Mouse (Mus musculus): ENCODE measurements around the gene Ddr2. TPM values are rescaled to one million over a fixed set of nuclear protein-coding genes. Genes with fewer than 3 reads are reported as not detected.

Ddr2 gene
- polyA plus RNA-seq, 1 experiment from 2014 or later: 7.9 TPM

DNA sequence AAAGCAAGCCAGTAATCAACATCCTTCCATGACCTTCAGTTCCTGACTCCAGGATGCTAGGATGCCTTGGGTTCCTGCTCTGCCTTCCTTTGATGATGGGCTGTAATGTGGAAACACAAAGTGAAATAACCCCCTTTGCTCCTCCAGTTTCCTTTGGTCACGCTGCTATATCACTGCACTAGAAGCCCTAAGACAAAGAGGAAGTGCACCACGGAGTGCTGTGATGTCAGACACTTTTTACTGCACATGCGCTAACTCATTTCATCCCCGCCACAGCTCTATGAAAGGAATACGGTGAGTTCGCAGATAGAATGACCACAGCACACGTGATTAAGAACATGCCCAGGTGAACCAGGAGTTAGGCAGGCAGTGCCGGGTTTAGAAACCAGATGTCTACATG, 36.8 kb downstream of the Ddr2 start:
- H3K27me3 ChIP-seq (ENCODE audit: control insufficient read depth, insufficient read depth, low read depth, low read length): no peaks in the 10 kb centered on the region
- ATAC-seq: no peak
- no peaks in the 10 kb centered on the region for H3K36me3 ChIP-seq (ENCODE audit: control insufficient read depth, insufficient read depth, low read length)
- H3K9me3 ChIP-seq (replicated peaks; ENCODE audit: control insufficient read depth, low read length, poor library complexity, severe bottlenecking): no peaks in the 10 kb centered on the region
- WGBS: 86% methylated on average over 8 of the region's 8 CpGs
- H3K4me3 ChIP-seq (ENCODE audit: low read depth, low read length): no peak overlapping the region
- no peak overlapping the region for H3K9ac ChIP-seq (ENCODE audit: low read depth, low read length)
- H3K4me2 ChIP-seq (ENCODE audit: low read length): no peak overlapping the region
- no peaks in the 10 kb centered on the region for H3K4me1 ChIP-seq (ENCODE audit: control insufficient read depth, insufficient read depth, low read length)
- no peak overlapping the region for H3K27ac ChIP-seq (ENCODE audit: low read length)

DNA sequence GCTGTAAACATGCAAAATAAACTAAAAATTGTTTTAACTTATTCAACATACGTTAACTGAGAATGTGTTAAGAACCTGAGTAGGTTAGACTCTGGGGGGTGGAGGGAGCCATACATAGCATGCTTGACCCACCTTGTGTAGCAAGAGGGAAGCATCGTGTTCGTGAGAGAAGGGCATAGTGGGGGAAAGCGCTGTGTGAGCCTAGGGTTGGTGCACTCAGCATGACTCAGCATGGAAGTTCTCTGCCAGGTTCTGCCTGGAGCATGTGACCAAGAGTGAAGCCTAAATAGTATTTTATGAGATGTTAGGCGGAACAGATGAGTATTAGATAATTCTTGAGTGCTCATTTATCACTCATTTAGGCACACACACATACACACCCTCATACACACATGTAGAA, 41.4 kb downstream of the Ddr2 start:
- 91% methylated on average over 5 of the region's 5 CpGs for WGBS
- H3K27me3 ChIP-seq (ENCODE audit: control insufficient read depth, insufficient read depth, low read depth, low read length): no peaks in the 10 kb centered on the region
- no peak overlapping the region for H3K4me2 ChIP-seq (ENCODE audit: low read length)
- H3K9me3 ChIP-seq (replicated peaks; ENCODE audit: control insufficient read depth, low read length, poor library complexity, severe bottlenecking): no peaks in the 10 kb centered on the region
- H3K4me1 ChIP-seq (ENCODE audit: control insufficient read depth, insufficient read depth, low read length): no peaks in the 10 kb centered on the region
- H3K9ac ChIP-seq (ENCODE audit: low read depth, low read length): no peak overlapping the region
- H3K4me3 ChIP-seq (ENCODE audit: low read depth, low read length): no peak overlapping the region
- H3K36me3 ChIP-seq (ENCODE audit: control insufficient read depth, insufficient read depth, low read length): no peaks in the 10 kb centered on the region
- no peak for ATAC-seq
- H3K27ac ChIP-seq (ENCODE audit: low read length): no peak overlapping the region

- Histone ChIP-seq H3K36me3 (ENCODE audit: control insufficient read depth, insufficient read depth, low read length) (no peaks in the 10 kb centered on the region), H3K4me2 (ENCODE audit: low read length) (no peak overlapping the region), H3K27ac (ENCODE audit: low read length) (no peak overlapping the region), H3K9ac (ENCODE audit: low read depth, low read length) (no peak overlapping the region), H3K4me3 (ENCODE audit: low read depth, low read length) (no peak overlapping the region), H3K9me3 (replicated peaks; ENCODE audit: control insufficient read depth, low read length, poor library complexity, severe bottlenecking) (no peaks in the 10 kb centered on the region), H3K27me3 (ENCODE audit: control insufficient read depth, insufficient read depth, low read depth, low read length) (no peaks in the 10 kb centered on the region), H3K4me1 (ENCODE audit: control insufficient read depth, insufficient read depth, low read length) (no peaks in the 10 kb centered on the region)
- no peak for ATAC-seq
- 72% methylated on average over 2 of the region's 2 CpGs for WGBS
Observed at GRCm38 (mm10) chr1:170065931-170066330, 44.6 kb downstream of the Ddr2 start.

GRCm38 (mm10) chr1:170065009-170065408, 45.6 kb downstream of the Ddr2 start:
- H3K27ac ChIP-seq (ENCODE audit: low read length): no peak overlapping the region
- WGBS: 90% methylated on average over 8 of the region's 8 CpGs
- H3K9ac ChIP-seq (ENCODE audit: low read depth, low read length): no peak overlapping the region
- H3K9me3 ChIP-seq (replicated peaks; ENCODE audit: control insufficient read depth, low read length, poor library complexity, severe bottlenecking): no peaks in the 10 kb centered on the region
- no peak overlapping the region for H3K4me3 ChIP-seq (ENCODE audit: low read depth, low read length)
- no peak overlapping the region for H3K4me2 ChIP-seq (ENCODE audit: low read length)
- no peaks in the 10 kb centered on the region for H3K4me1 ChIP-seq (ENCODE audit: control insufficient read depth, insufficient read depth, low read length)
- no peaks in the 10 kb centered on the region for H3K36me3 ChIP-seq (ENCODE audit: control insufficient read depth, insufficient read depth, low read length)
- H3K27me3 ChIP-seq (ENCODE audit: control insufficient read depth, insufficient read depth, low read depth, low read length): no peaks in the 10 kb centered on the region
- no peak for ATAC-seq

- Histone ChIP-seq H3K27me3 (ENCODE audit: control insufficient read depth, insufficient read depth, low read depth, low read length) (no peaks in the 10 kb centered on the region), H3K27ac (ENCODE audit: low read length) (no peak overlapping the region), H3K4me3 (ENCODE audit: low read depth, low read length) (no peak overlapping the region), H3K9ac (ENCODE audit: low read depth, low read length) (no peak overlapping the region), H3K4me2 (ENCODE audit: low read length) (no peak overlapping the region), H3K9me3 (replicated peaks; ENCODE audit: control insufficient read depth, low read length, poor library complexity, severe bottlenecking) (no peaks in the 10 kb centered on the region), H3K36me3 (ENCODE audit: control insufficient read depth, insufficient read depth, low read length) (no peaks in the 10 kb centered on the region), H3K4me1 (ENCODE audit: control insufficient read depth, insufficient read depth, low read length) (no peaks in the 10 kb centered on the region)
- ATAC-seq: no peak
- WGBS: 66% methylated on average over 9 of the region's 9 CpGs
Observed at GRCm38 (mm10) chr1:170064083-170064494, 46.5 kb downstream of the Ddr2 start.

- ATAC-seq: no peak
- Histone ChIP-seq H3K27me3 (ENCODE audit: control insufficient read depth, insufficient read depth, low read depth, low read length) (no peaks in the 10 kb centered on the region), H3K4me3 (ENCODE audit: low read depth, low read length) (no peak overlapping the region), H3K9me3 (replicated peaks; ENCODE audit: control insufficient read depth, low read length, poor library complexity, severe bottlenecking) (no peaks in the 10 kb centered on the region), H3K36me3 (ENCODE audit: control insufficient read depth, insufficient read depth, low read length) (no peaks in the 10 kb centered on the region), H3K4me2 (ENCODE audit: low read length) (no peak overlapping the region), H3K4me1 (ENCODE audit: control insufficient read depth, insufficient read depth, low read length) (no peaks in the 10 kb centered on the region), H3K9ac (ENCODE audit: low read depth, low read length) (no peak overlapping the region), H3K27ac (ENCODE audit: low read length) (no peak overlapping the region)
- WGBS: 92% methylated on average over 3 of the region's 3 CpGs
Observed at GRCm38 (mm10) chr1:170060214-170060613, 50.3 kb downstream of the Ddr2 start.

GRCm38 (mm10) chr1:170059347-170059746, 51.2 kb downstream of the Ddr2 start:
- no peak overlapping the region for H3K4me2 ChIP-seq (ENCODE audit: low read length)
- no peaks in the 10 kb centered on the region for H3K36me3 ChIP-seq (ENCODE audit: control insufficient read depth, insufficient read depth, low read length)
- no peak overlapping the region for H3K4me3 ChIP-seq (ENCODE audit: low read depth, low read length)
- 81% methylated on average over 9 of the region's 9 CpGs for WGBS
- ATAC-seq: no peak
- H3K27ac ChIP-seq (ENCODE audit: low read length): no peak overlapping the region
- no peaks in the 10 kb centered on the region for H3K9me3 ChIP-seq (replicated peaks; ENCODE audit: control insufficient read depth, low read length, poor library complexity, severe bottlenecking)
- no peak overlapping the region for H3K9ac ChIP-seq (ENCODE audit: low read depth, low read length)
- H3K27me3 ChIP-seq (ENCODE audit: control insufficient read depth, insufficient read depth, low read depth, low read length): no peaks in the 10 kb centered on the region
- no peaks in the 10 kb centered on the region for H3K4me1 ChIP-seq (ENCODE audit: control insufficient read depth, insufficient read depth, low read length)

GRCm38 (mm10) chr1:170058051-170058450, 52.5 kb downstream of the Ddr2 start:
- no peak overlapping the region for H3K9ac ChIP-seq (ENCODE audit: low read depth, low read length)
- no peaks in the 10 kb centered on the region for H3K27me3 ChIP-seq (ENCODE audit: control insufficient read depth, insufficient read depth, low read depth, low read length)
- no peak for ATAC-seq
- H3K4me2 ChIP-seq (ENCODE audit: low read length): no peak overlapping the region
- no peak overlapping the region for H3K4me3 ChIP-seq (ENCODE audit: low read depth, low read length)
- H3K36me3 ChIP-seq (ENCODE audit: control insufficient read depth, insufficient read depth, low read length): no peaks in the 10 kb centered on the region
- H3K4me1 ChIP-seq (ENCODE audit: control insufficient read depth, insufficient read depth, low read length): no peaks in the 10 kb centered on the region
- WGBS: 95% methylated on average over 11 of the region's 11 CpGs
- no peaks in the 10 kb centered on the region for H3K9me3 ChIP-seq (replicated peaks; ENCODE audit: control insufficient read depth, low read length, poor library complexity, severe bottlenecking)
- no peak overlapping the region for H3K27ac ChIP-seq (ENCODE audit: low read length)

- no peaks in the 10 kb centered on the region for H3K9me3 ChIP-seq (replicated peaks; ENCODE audit: control insufficient read depth, low read length, poor library complexity, severe bottlenecking)
- no peak overlapping the region for H3K9ac ChIP-seq (ENCODE audit: low read depth, low read length)
- no peaks in the 10 kb centered on the region for H3K27me3 ChIP-seq (ENCODE audit: control insufficient read depth, insufficient read depth, low read depth, low read length)
- WGBS: 83% methylated on average over 7 of the region's 7 CpGs
- no peak for ATAC-seq
- H3K27ac ChIP-seq (ENCODE audit: low read length): no peak overlapping the region
- no peak overlapping the region for H3K4me2 ChIP-seq (ENCODE audit: low read length)
- no peaks in the 10 kb centered on the region for H3K36me3 ChIP-seq (ENCODE audit: control insufficient read depth, insufficient read depth, low read length)
- no peak overlapping the region for H3K4me3 ChIP-seq (ENCODE audit: low read depth, low read length)
- H3K4me1 ChIP-seq (ENCODE audit: control insufficient read depth, insufficient read depth, low read length): no peaks in the 10 kb centered on the region
Observed at GRCm38 (mm10) chr1:170057607-170058006, 53.0 kb downstream of the Ddr2 start.

DNA sequence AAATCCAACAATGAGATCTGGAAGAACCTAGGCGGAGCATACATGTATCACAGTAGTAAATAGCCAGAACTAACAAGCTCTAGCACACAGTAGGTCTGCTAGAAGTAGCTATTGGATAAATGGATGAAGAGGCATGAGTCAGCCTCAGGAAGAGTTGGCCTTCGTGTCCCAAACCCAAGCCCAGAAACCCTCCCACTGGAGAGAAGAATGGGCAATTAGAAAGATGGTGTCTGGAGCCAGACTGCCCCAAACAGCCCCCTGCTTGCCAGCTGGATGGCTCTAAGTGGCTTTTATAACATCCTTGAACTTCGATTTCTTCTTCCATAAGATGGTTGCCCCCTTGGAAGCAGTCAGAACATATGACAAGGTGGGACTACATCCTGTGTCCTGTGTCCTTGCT, 53.6 kb downstream of the Ddr2 start:
- 85% methylated on average over 3 of the region's 3 CpGs for WGBS
- no peak for ATAC-seq
- H3K4me2 ChIP-seq (ENCODE audit: low read length): no peak overlapping the region
- no peaks in the 10 kb centered on the region for H3K4me1 ChIP-seq (ENCODE audit: control insufficient read depth, insufficient read depth, low read length)
- H3K9ac ChIP-seq (ENCODE audit: low read depth, low read length): no peak overlapping the region
- no peaks in the 10 kb centered on the region for H3K36me3 ChIP-seq (ENCODE audit: control insufficient read depth, insufficient read depth, low read length)
- H3K27ac ChIP-seq (ENCODE audit: low read length): no peak overlapping the region
- no peak overlapping the region for H3K4me3 ChIP-seq (ENCODE audit: low read depth, low read length)
- H3K9me3 ChIP-seq (replicated peaks; ENCODE audit: control insufficient read depth, low read length, poor library complexity, severe bottlenecking): no peaks in the 10 kb centered on the region
- no peaks in the 10 kb centered on the region for H3K27me3 ChIP-seq (ENCODE audit: control insufficient read depth, insufficient read depth, low read depth, low read length)

Data from midbrain, embryonic 16.5 days (tissue).